Mouse (Mus musculus) limb, embryonic 14.5 days (tissue): ENCODE results near the gene Trappc2l. TPM values are rescaled to one million over a fixed set of nuclear protein-coding genes. Genes with fewer than 3 reads are reported as not detected.
A peak's percentile ranks its signal among the peaks of the same experiment; 100 is the strongest.

Source experiments
- ATAC-seq: fragments of 200-750 bp; cut with Nextera tagmentation; 2 replicates; pipeline ENCODE4 v1.8.0; 2017; ENCODE audit warnings: low read depth, moderate number of reproducible peaks, moderate TSS enrichment; ENCODE audit not compliant: low FRiP score
- DNase-seq: peaks from one replicate; pipeline ENCODE4 v3.0.0-alpha.2; 2015; ENCODE audit warnings: low spot score
- H3K27ac ChIP-seq: fragments of 300-500 bp; sonication (generic); replicated peaks from 2 replicates; pipeline ENCODE4 v1.5.1; 2014; ENCODE audit warnings: low read depth, mild to moderate bottlenecking, low read length, moderate library complexity, mixed read lengths
- H3K27me3 ChIP-seq: fragments of 300-500 bp; sonication (generic); 2 replicates; pipeline ENCODE4 v1.6.1; 2014; ENCODE audit warnings: low read length, mixed read lengths; ENCODE audit not compliant: control insufficient read depth, insufficient read depth
- H3K36me3 ChIP-seq: fragments of 300-500 bp; sonication (generic); 2 replicates; pipeline ENCODE4 v1.6.1; 2014; ENCODE audit warnings: mild to moderate bottlenecking, low read length, moderate library complexity, mixed read lengths; ENCODE audit not compliant: control insufficient read depth, insufficient read depth
- H3K4me1 ChIP-seq: fragments of 300-500 bp; sonication (generic); 2 replicates; pipeline ENCODE4 v1.6.1; 2014; ENCODE audit warnings: antibody characterized with exemption, low read length, mixed read lengths; ENCODE audit not compliant: control insufficient read depth, insufficient read depth
- H3K4me2 ChIP-seq: fragments of 300-500 bp; sonication (generic); replicated peaks from 2 replicates; pipeline ENCODE4 v1.6.1; 2014; ENCODE audit warnings: low read depth, mild to moderate bottlenecking, low read length, moderate library complexity; ENCODE audit not compliant: severe bottlenecking
- H3K4me3 ChIP-seq: fragments of 300-500 bp; sonication (generic); replicated peaks from 2 replicates; pipeline ENCODE4 v1.5.1; 2014; ENCODE audit warnings: low read length
- H3K9ac ChIP-seq: fragments of 300-500 bp; sonication (generic); 2 replicates; pipeline ENCODE4 v1.6.1; 2014; ENCODE audit warnings: mild to moderate bottlenecking, low read depth, low read length, moderate library complexity; ENCODE audit not compliant: severe bottlenecking
- H3K9me3 ChIP-seq: fragments of 300-500 bp; sonication (generic); 2 replicates; pipeline ENCODE4 v1.6.1; 2016; ENCODE audit warnings: low read length; ENCODE audit not compliant: control insufficient read depth
- POLR2A ChIP-seq: fragments of 200-500 bp; IDR thresholded peaks from 2 replicates; pipeline ENCODE4 v1.8.0; 2012; ENCODE audit warnings: inconsistent platforms, mild to moderate bottlenecking, moderate library complexity, borderline replicate concordance; ENCODE audit not compliant: insufficient read depth, insufficient read length; ENCODE audit errors: extremely low read depth
- WGBS: fragments of 180-500 bp; shearing (Covaris S2); extraction: QIAGEN DNeasy Blood & Tissue Kit; methylation state at CpG from one replicate; pipeline ENCODE4 v1.1.7; 2014; 5-methylcytosine and 5-hydroxymethylcytosine counted together
- polyA plus RNA-seq, 2 experiments: library from polyadenylated mRNA; depleted of rRNA in 1 of 2; stranded (reverse) in 1 of 2; unstranded in 1 of 2; fragments of >200 nt; fragmentation: Nextera tagmentation in 1 of 2; extraction: Ambion mirVana in 1 of 2; gene quantifications; 2 replicates each; pipeline versions ENCODE4 v1.2.1 to v1.2.3; 2012 to 2014

Gene Trappc2l
- polyA plus RNA-seq, 2 experiments = 70.2 to 129 TPM

DNA sequence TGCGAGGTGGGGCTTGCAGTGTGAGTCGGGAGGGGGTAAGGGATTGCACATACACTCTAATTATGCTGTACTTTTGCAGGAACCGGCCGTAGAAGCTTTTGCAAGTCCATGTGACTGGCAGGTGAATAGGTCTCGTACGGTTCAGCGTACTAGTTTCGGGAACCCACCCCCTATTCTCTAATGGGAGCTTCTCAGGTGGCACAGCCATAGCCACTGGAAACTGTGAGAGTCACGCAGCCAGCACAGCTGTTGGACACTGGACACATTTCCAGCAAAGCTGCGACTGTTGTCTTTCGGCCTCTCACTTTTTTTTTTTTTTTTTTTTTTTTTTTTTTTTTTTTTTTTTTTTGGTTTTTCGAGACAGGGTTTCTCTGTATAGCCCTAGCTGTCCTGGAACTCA lies 4.6 kb upstream of the Trappc2l start:
- no peak overlapping the region for H3K4me2 ChIP-seq
- H3K36me3 ChIP-seq = no peaks in the 10 kb centered on the region
- 77% methylated on average over 11 of the region's 12 CpGs for WGBS
- H3K27me3 ChIP-seq = no peaks in the 10 kb centered on the region
- H3K27ac ChIP-seq = no peak overlapping the region
- DNase-seq (no peak), ATAC-seq (no peak)
- no peak overlapping the region for H3K4me3 ChIP-seq
- no peaks in the 10 kb centered on the region for H3K9me3 ChIP-seq
- TF ChIP-seq POLR2A = no peak
- no peak overlapping the region for H3K9ac ChIP-seq
- peaks cover 5% of the 10 kb centered on the region for H3K4me1 ChIP-seq

DNA sequence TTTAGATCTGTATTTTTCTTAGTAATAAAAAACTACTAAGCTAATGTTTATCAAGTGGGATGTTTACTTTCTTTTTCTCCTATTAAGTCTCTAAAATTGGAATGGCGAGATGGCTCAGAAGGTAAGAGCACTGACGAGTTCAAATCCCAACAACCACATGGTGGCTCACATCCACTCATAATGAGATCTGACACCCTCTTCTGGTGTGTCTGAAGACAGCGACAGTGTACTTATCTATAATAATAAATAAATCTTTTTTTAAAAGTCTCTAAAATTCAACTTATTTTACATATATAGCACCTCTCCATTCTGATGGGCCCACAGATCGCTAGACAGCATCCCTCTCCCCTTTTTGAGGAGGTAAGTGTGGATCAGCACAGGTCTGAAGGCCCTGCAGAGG lies 1.2 kb upstream of the Trappc2l start:
- Histone ChIP-seq H3K9ac (no peak overlapping the region), H3K4me3 (peak overlapping the region; percentile 76; the same call in 1 of the 2 replicates), H3K36me3 (peaks cover 7% of the 10 kb centered on the region; the same call in 1 of the 2 replicates), H3K27me3 (no peaks in the 10 kb centered on the region), H3K4me2 (peak overlapping the region; percentile 87), H3K27ac (no peak overlapping the region), H3K9me3 (no peaks in the 10 kb centered on the region), H3K4me1 (peaks cover 13% of the 10 kb centered on the region)
- ATAC-seq (no peak), DNase-seq (no peak)
- no peak for TF ChIP-seq POLR2A
- WGBS = 64% methylated on average over 4 of the region's 4 CpGs

DNA sequence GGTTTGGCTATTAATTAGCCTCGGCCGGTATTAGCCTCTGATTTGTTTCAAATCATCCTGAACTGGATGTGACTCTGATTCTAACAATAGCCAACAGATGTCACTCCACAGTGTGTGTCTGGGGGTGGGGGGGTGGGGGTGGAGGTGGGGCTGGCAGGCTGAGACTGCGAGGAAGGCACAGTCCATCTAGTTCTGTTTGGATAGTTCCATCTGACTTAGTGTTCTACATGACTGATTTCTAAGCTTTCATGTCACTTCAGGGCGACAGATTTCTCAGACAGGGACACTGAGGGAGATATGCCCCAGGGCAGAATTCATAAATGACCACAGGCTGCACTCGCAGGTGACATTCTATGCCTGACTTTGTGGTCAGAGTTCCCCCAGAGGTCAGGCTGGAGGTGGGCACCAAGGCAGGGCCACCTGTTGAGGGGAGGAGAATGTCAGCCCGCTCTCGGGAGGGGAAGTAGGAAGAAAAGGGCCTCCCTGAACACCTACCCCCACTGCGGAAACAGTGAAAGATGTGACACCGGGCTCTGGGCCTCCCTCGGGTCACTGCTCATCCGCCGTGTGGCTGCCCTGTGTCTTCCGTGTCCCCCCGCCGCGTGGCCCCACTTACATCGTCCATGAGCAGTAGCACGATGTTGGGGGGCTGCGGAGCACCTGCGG lies 695 bp upstream of the Trappc2l start:
- Histone ChIP-seq H3K9ac (peak overlapping the region; percentile 69), H3K4me3 (peak overlapping the region; percentile 76), H3K36me3 (peaks cover 8% of the 10 kb centered on the region; the same call in 1 of the 2 replicates), H3K4me1 (peaks cover 13% of the 10 kb centered on the region), H3K27ac (0 out of 2 replicates have a peak overlapping the region, but pooled peaks have one; percentile 52), H3K9me3 (no peaks in the 10 kb centered on the region), H3K27me3 (no peaks in the 10 kb centered on the region), H3K4me2 (peak overlapping the region; percentile 87)
- no peak for TF ChIP-seq POLR2A
- 3% methylated on average over 20 of the region's 20 CpGs for whole genome bisulfite sequencing
- ATAC-seq (peak; percentile 42; the same call in 1 of the 2 replicates), DNase-seq (no peak)

DNA sequence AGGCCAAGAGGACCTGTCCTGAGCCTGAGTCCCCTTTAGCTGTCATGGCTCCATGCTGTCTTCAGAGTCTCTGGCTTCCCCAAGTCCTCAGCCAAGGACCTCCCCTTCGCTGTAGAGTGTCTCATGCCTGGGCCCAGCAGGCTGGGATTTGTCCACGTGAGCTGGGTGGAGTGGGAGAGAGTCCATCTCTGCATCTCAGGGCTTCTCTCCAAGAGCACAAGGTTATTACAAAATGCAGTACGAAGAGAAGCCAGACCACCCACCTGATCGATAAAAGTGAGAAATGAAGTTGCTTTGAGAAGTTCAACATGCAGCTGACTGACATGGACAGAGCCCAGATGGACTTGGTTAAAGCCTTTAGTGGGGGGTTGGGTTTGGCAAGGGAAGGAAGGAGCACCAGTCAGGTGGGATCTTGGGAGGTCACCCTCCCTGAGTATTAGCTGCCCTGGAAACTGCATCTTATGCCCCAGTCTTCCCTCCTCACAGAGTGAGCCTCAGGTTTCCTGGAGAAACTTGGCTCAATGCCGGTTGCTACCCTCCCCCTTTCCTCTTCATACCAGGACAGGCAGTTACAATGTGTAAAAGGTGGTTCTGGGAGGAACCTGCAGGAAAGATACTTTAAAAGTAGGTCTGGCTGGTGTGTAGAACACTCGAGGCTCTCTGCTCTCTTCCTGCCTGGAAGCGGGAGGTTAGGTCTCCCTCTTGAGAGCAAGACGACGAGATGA lies 4.9 kb downstream of the Trappc2l start:
- TF ChIP-seq POLR2A = no peak
- ATAC-seq = peak; percentile 17; the same call in 1 of the 2 replicates
- peaks cover 15% of the 10 kb centered on the region for H3K4me1 ChIP-seq
- 53% methylated on average over 9 of the region's 9 CpGs for WGBS
- H3K9ac ChIP-seq = no peak overlapping the region
- peak; percentile 59 for DNase-seq
- H3K9me3 ChIP-seq = no peaks in the 10 kb centered on the region
- peak overlapping the region; percentile 58; the same call in 1 of the 2 replicates for H3K27ac ChIP-seq
- H3K4me2 ChIP-seq = no peak overlapping the region
- H3K27me3 ChIP-seq = no peaks in the 10 kb centered on the region
- H3K36me3 ChIP-seq = peaks cover 8% of the 10 kb centered on the region; the same call in 1 of the 2 replicates
- no peak overlapping the region for H3K4me3 ChIP-seq

DNA sequence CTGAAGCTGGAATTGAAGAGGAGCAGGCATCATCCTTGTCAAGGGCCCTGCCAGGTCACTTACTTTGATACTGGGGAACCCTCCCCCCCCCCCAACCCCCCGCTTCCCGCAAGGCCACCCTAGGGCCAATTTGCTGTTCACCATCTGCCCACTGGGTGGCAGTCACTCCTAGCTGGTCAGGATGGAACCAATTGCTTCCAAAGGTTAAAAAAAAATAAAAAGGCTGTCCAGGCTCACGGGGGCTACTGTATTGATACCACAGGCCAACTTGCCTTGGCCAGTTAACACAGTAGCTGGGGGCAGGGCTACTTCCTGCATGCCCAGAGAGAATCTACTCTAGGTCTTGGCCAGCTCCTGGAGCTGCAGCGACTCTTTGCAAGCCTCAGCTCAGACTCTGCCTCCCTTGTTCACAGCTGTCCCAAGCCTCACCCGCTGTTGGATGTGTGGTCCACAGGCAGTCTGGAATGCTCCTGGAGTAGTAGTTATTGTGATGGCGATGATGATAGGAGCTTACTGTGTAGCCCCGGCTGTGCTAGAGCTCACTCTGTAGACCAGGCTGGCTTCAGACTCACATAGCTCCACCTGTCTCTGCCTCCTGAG lies 6.6 kb downstream of the Trappc2l start:
- WGBS = 22% methylated on average over 5 of the region's 7 CpGs
- H3K27me3 ChIP-seq = no peaks in the 10 kb centered on the region
- H3K9ac ChIP-seq = no peak overlapping the region
- no peak for TF ChIP-seq POLR2A
- ATAC-seq (no peak), DNase-seq (peak; percentile 82)
- H3K4me3 ChIP-seq = no peak overlapping the region
- H3K36me3 ChIP-seq = peaks cover 8% of the 10 kb centered on the region; the same call in 1 of the 2 replicates
- no peaks in the 10 kb centered on the region for H3K9me3 ChIP-seq
- no peak overlapping the region for H3K4me2 ChIP-seq
- H3K4me1 ChIP-seq = peaks cover 7% of the 10 kb centered on the region
- H3K27ac ChIP-seq = no peak overlapping the region
